Mouse (Mus musculus): Measurements from ENCODE around the gene Homer2. TPM values are rescaled to one million over a fixed set of nuclear protein-coding genes. Genes with fewer than 3 reads are reported as not detected.

Homer2 gene
- polyA plus RNA-seq, 1 experiment from 2014 or later: 33.8 TPM

- 95% methylated on average over 1 of the region's 1 CpGs for WGBS
- ATAC-seq (replicated peaks; ENCODE audit: low FRiP score, low TSS enrichment, low read depth) (no peak), DNase-seq (ENCODE audit: low spot score) (no peak)
- no peak overlapping the region for H3K4me2 ChIP-seq (ENCODE audit: low read length)
- H3K27me3 ChIP-seq (replicated peaks; ENCODE audit: control insufficient read depth, insufficient read depth, low read length): no peaks in the 10 kb centered on the region
- no peaks in the 10 kb centered on the region for H3K9me3 ChIP-seq (ENCODE audit: control insufficient read depth, low read length)
- H3K9ac ChIP-seq (ENCODE audit: low read length): no peak overlapping the region
- H3K27ac ChIP-seq (ENCODE audit: low read depth): no peak overlapping the region
- H3K4me3 ChIP-seq (ENCODE audit: low read depth, low read length): no peak overlapping the region
- no peaks in the 10 kb centered on the region for H3K4me1 ChIP-seq (replicated peaks; ENCODE audit: control insufficient read depth, insufficient read depth, low read length)
- peaks cover 41% of the 10 kb centered on the region for H3K36me3 ChIP-seq (ENCODE audit: control insufficient read depth, insufficient read depth, low read length)
These were observed 109.7 kb downstream of the Homer2 start for GRCm38 (mm10) chr7:81597660-81598059.

GRCm38 (mm10) chr7:81596086-81596485, 111.2 kb downstream of the Homer2 start:
- no peak overlapping the region for H3K4me3 ChIP-seq (ENCODE audit: low read depth, low read length)
- H3K27ac ChIP-seq (ENCODE audit: low read depth): no peak overlapping the region
- no peaks in the 10 kb centered on the region for H3K4me1 ChIP-seq (replicated peaks; ENCODE audit: control insufficient read depth, insufficient read depth, low read length)
- no peak overlapping the region for H3K4me2 ChIP-seq (ENCODE audit: low read length)
- DNase-seq (ENCODE audit: low spot score): no peak
- 81% methylated on average over 6 of the region's 6 CpGs for WGBS
- H3K9me3 ChIP-seq (ENCODE audit: control insufficient read depth, low read length): no peaks in the 10 kb centered on the region
- H3K9ac ChIP-seq (ENCODE audit: low read length): no peak overlapping the region
- H3K27me3 ChIP-seq (replicated peaks; ENCODE audit: control insufficient read depth, insufficient read depth, low read length): no peaks in the 10 kb centered on the region
- H3K36me3 ChIP-seq (ENCODE audit: control insufficient read depth, insufficient read depth, low read length): peaks cover 53% of the 10 kb centered on the region
- ATAC-seq (replicated peaks; ENCODE audit: low FRiP score, low TSS enrichment, low read depth): no peak

- H3K4me1 ChIP-seq (replicated peaks; ENCODE audit: control insufficient read depth, insufficient read depth, low read length): no peaks in the 10 kb centered on the region
- H3K27ac ChIP-seq (ENCODE audit: low read depth): no peak overlapping the region
- DNase-seq (ENCODE audit: low spot score) (no peak), ATAC-seq (replicated peaks; ENCODE audit: low FRiP score, low TSS enrichment, low read depth) (no peak)
- no peaks in the 10 kb centered on the region for H3K9me3 ChIP-seq (ENCODE audit: control insufficient read depth, low read length)
- H3K9ac ChIP-seq (ENCODE audit: low read length): no peak overlapping the region
- peaks cover 56% of the 10 kb centered on the region for H3K36me3 ChIP-seq (ENCODE audit: control insufficient read depth, insufficient read depth, low read length)
- H3K27me3 ChIP-seq (replicated peaks; ENCODE audit: control insufficient read depth, insufficient read depth, low read length): no peaks in the 10 kb centered on the region
- H3K4me2 ChIP-seq (ENCODE audit: low read length): no peak overlapping the region
- H3K4me3 ChIP-seq (ENCODE audit: low read depth, low read length): no peak overlapping the region
- 78% methylated on average over 5 of the region's 5 CpGs for WGBS
These were observed 112.3 kb downstream of the Homer2 start for GRCm38 (mm10) chr7:81595056-81595455.

GRCm38 (mm10) chr7:81593387-81593786, 113.9 kb downstream of the Homer2 start:
- H3K4me1 ChIP-seq (replicated peaks; ENCODE audit: control insufficient read depth, insufficient read depth, low read length): no peaks in the 10 kb centered on the region

GRCm38 (mm10) chr7:81592686-81593085, 114.6 kb downstream of the Homer2 start:
- H3K27ac ChIP-seq (ENCODE audit: low read depth): no peak overlapping the region
- no peaks in the 10 kb centered on the region for H3K9me3 ChIP-seq (ENCODE audit: control insufficient read depth, low read length)
- no peak overlapping the region for H3K4me3 ChIP-seq (ENCODE audit: low read depth, low read length)
- no peaks in the 10 kb centered on the region for H3K27me3 ChIP-seq (replicated peaks; ENCODE audit: control insufficient read depth, insufficient read depth, low read length)
- no peak overlapping the region for H3K4me2 ChIP-seq (ENCODE audit: low read length)
- DNase-seq (ENCODE audit: low spot score) (no peak), ATAC-seq (replicated peaks; ENCODE audit: low FRiP score, low TSS enrichment, low read depth) (no peak)
- H3K4me1 ChIP-seq (replicated peaks; ENCODE audit: control insufficient read depth, insufficient read depth, low read length): no peaks in the 10 kb centered on the region
- no peak overlapping the region for H3K9ac ChIP-seq (ENCODE audit: low read length)
- 80% methylated on average over 9 of the region's 9 CpGs for WGBS
- H3K36me3 ChIP-seq (ENCODE audit: control insufficient read depth, insufficient read depth, low read length): peaks cover 55% of the 10 kb centered on the region

More at GRCm38 (mm10) chr7:81593387-81593786, 113.9 kb downstream of the Homer2 start:
- Histone ChIP-seq H3K27ac (ENCODE audit: low read depth) (no peak overlapping the region), H3K4me3 (ENCODE audit: low read depth, low read length) (no peak overlapping the region), H3K9ac (ENCODE audit: low read length) (no peak overlapping the region), H3K9me3 (ENCODE audit: control insufficient read depth, low read length) (no peaks in the 10 kb centered on the region), H3K27me3 (replicated peaks; ENCODE audit: control insufficient read depth, insufficient read depth, low read length) (no peaks in the 10 kb centered on the region), H3K36me3 (ENCODE audit: control insufficient read depth, insufficient read depth, low read length) (peaks cover 62% of the 10 kb centered on the region), H3K4me2 (ENCODE audit: low read length) (no peak overlapping the region)
- no peak for DNase-seq (ENCODE audit: low spot score)
- WGBS: 86% methylated on average over 8 of the region's 8 CpGs
- no peak for ATAC-seq (replicated peaks; ENCODE audit: low FRiP score, low TSS enrichment, low read depth)

GRCm38 (mm10) chr7:81587238-81587637, 120.1 kb downstream of the Homer2 start:
- Histone ChIP-seq H3K27ac (ENCODE audit: low read depth) (no peak overlapping the region), H3K9me3 (ENCODE audit: control insufficient read depth, low read length) (0 out of 2 replicates have a peak, but pooled peaks cover 4% of the 10 kb centered on the region), H3K9ac (ENCODE audit: low read length) (no peak overlapping the region), H3K27me3 (replicated peaks; ENCODE audit: control insufficient read depth, insufficient read depth, low read length) (no peaks in the 10 kb centered on the region), H3K4me2 (ENCODE audit: low read length) (no peak overlapping the region), H3K4me3 (ENCODE audit: low read depth, low read length) (no peak overlapping the region), H3K4me1 (replicated peaks; ENCODE audit: control insufficient read depth, insufficient read depth, low read length) (no peaks in the 10 kb centered on the region), H3K36me3 (ENCODE audit: control insufficient read depth, insufficient read depth, low read length) (peaks cover 39% of the 10 kb centered on the region)
- DNase-seq (ENCODE audit: low spot score): no peak
- 84% methylated on average over 4 of the region's 4 CpGs for WGBS
- ATAC-seq (replicated peaks; ENCODE audit: low FRiP score, low TSS enrichment, low read depth): no peak

- WGBS: 87% methylated on average over 7 of the region's 7 CpGs
- H3K27ac ChIP-seq (ENCODE audit: low read depth): no peak overlapping the region
- no peaks in the 10 kb centered on the region for H3K27me3 ChIP-seq (replicated peaks; ENCODE audit: control insufficient read depth, insufficient read depth, low read length)
- no peak overlapping the region for H3K4me2 ChIP-seq (ENCODE audit: low read length)
- no peak overlapping the region for H3K4me3 ChIP-seq (ENCODE audit: low read depth, low read length)
- ATAC-seq (replicated peaks; ENCODE audit: low FRiP score, low TSS enrichment, low read depth) (no peak), DNase-seq (ENCODE audit: low spot score) (no peak)
- H3K4me1 ChIP-seq (replicated peaks; ENCODE audit: control insufficient read depth, insufficient read depth, low read length): no peaks in the 10 kb centered on the region
- peaks cover 28% of the 10 kb centered on the region for H3K36me3 ChIP-seq (ENCODE audit: control insufficient read depth, insufficient read depth, low read length)
- H3K9ac ChIP-seq (ENCODE audit: low read length): no peak overlapping the region
- H3K9me3 ChIP-seq (ENCODE audit: control insufficient read depth, low read length): 0 out of 2 replicates have a peak, but pooled peaks cover 4% of the 10 kb centered on the region
These were observed 122.0 kb downstream of the Homer2 start for GRCm38 (mm10) chr7:81585326-81585725.

- ATAC-seq (replicated peaks; ENCODE audit: low FRiP score, low TSS enrichment, low read depth): no peak
These were observed 123.8 kb downstream of the Homer2 start for GRCm38 (mm10) chr7:81583512-81583911.

GRCm38 (mm10) chr7:81579312-81579711, 128.0 kb downstream of the Homer2 start:
- H3K27me3 ChIP-seq (replicated peaks; ENCODE audit: control insufficient read depth, insufficient read depth, low read length): no peaks in the 10 kb centered on the region
- no peaks in the 10 kb centered on the region for H3K4me1 ChIP-seq (replicated peaks; ENCODE audit: control insufficient read depth, insufficient read depth, low read length)
- no peak for ATAC-seq (replicated peaks; ENCODE audit: low FRiP score, low TSS enrichment, low read depth)
- WGBS: 96% methylated on average over 5 of the region's 5 CpGs
- no peaks in the 10 kb centered on the region for H3K9me3 ChIP-seq (ENCODE audit: control insufficient read depth, low read length)
- DNase-seq (ENCODE audit: low spot score): no peak
- no peak overlapping the region for H3K27ac ChIP-seq (ENCODE audit: low read depth)
- H3K4me3 ChIP-seq (ENCODE audit: low read depth, low read length): no peak overlapping the region
- H3K9ac ChIP-seq (ENCODE audit: low read length): no peak overlapping the region
- H3K4me2 ChIP-seq (ENCODE audit: low read length): no peak overlapping the region
- peaks cover 22% of the 10 kb centered on the region for H3K36me3 ChIP-seq (ENCODE audit: control insufficient read depth, insufficient read depth, low read length)

More at GRCm38 (mm10) chr7:81583512-81583911, 123.8 kb downstream of the Homer2 start:
- H3K36me3 ChIP-seq (ENCODE audit: control insufficient read depth, insufficient read depth, low read length): peaks cover 29% of the 10 kb centered on the region
- no peaks in the 10 kb centered on the region for H3K27me3 ChIP-seq (replicated peaks; ENCODE audit: control insufficient read depth, insufficient read depth, low read length)
- WGBS: 71% methylated on average over 3 of the region's 3 CpGs
- no peak for DNase-seq (ENCODE audit: low spot score)
- no peak overlapping the region for H3K9ac ChIP-seq (ENCODE audit: low read length)
- no peak overlapping the region for H3K4me2 ChIP-seq (ENCODE audit: low read length)
- H3K9me3 ChIP-seq (ENCODE audit: control insufficient read depth, low read length): 0 out of 2 replicates have a peak, but pooled peaks cover 4% of the 10 kb centered on the region
- H3K4me1 ChIP-seq (replicated peaks; ENCODE audit: control insufficient read depth, insufficient read depth, low read length): no peaks in the 10 kb centered on the region
- no peak overlapping the region for H3K27ac ChIP-seq (ENCODE audit: low read depth)
- H3K4me3 ChIP-seq (ENCODE audit: low read depth, low read length): no peak overlapping the region

Data from intestine, embryonic 14.5 days (tissue).